Mouse (Mus musculus): ENCODE results near the gene Cbarp. TPM values are rescaled to one million over a fixed set of nuclear protein-coding genes. Genes with fewer than 3 reads are reported as not detected.

Gene Cbarp
- polyA plus RNA-seq, 1 experiment = 285 TPM

- Histone ChIP-seq H3K4me3 (ENCODE audit: insufficient read depth, low read length) (no peak overlapping the region), H3K4me1 (ENCODE audit: control insufficient read depth, insufficient read depth, low read length) (no peaks in the 10 kb centered on the region; the same call in 1 of the 2 replicates), H3K27ac (ENCODE audit: insufficient read depth, low read length) (no peak overlapping the region)
- no peak for TF ChIP-seq POLR2A (IDR thresholded peaks at IDR 0.05; ENCODE audit: extremely low read depth, insufficient read depth, low read length)
- TF ChIP-seq CTCF (IDR thresholded peaks at IDR 0.05; ENCODE audit: extremely low read depth, insufficient read depth, low read length) = no peak
Observed at GRCm38 (mm10) chr10:80105926-80106325, 34.7 kb downstream of the Cbarp start.

GRCm38 (mm10) chr10:80105460-80105859, 35.2 kb downstream of the Cbarp start, which contains the start of gene Sbno2:
TSS of gene Sbno2 (minus strand) at chr10:80105571.
- no peak within 1 kb of the TSS for H3K27ac ChIP-seq (ENCODE audit: insufficient read depth, low read length)
- no peak for TF ChIP-seq CTCF (IDR thresholded peaks at IDR 0.05; ENCODE audit: extremely low read depth, insufficient read depth, low read length)
- no peak for TF ChIP-seq POLR2A (IDR thresholded peaks at IDR 0.05; ENCODE audit: extremely low read depth, insufficient read depth, low read length)
- H3K4me3 ChIP-seq (ENCODE audit: insufficient read depth, low read length) = no peak within 1 kb of the TSS
- H3K4me1 ChIP-seq (ENCODE audit: control insufficient read depth, insufficient read depth, low read length) = no peaks in the 10 kb centered on the region; the same call in 1 of the 2 replicates

- no peak for TF ChIP-seq CTCF (IDR thresholded peaks at IDR 0.05; ENCODE audit: extremely low read depth, insufficient read depth, low read length)
Observed at GRCm38 (mm10) chr10:80104181-80104580, 36.5 kb downstream of the Cbarp start.

GRCm38 (mm10) chr10:80103032-80103431, 37.6 kb downstream of the Cbarp start:
- H3K4me1 ChIP-seq (ENCODE audit: control insufficient read depth, insufficient read depth, low read length) = no peaks in the 10 kb centered on the region; the same call in 1 of the 2 replicates
- no peak overlapping the region for H3K27ac ChIP-seq (ENCODE audit: insufficient read depth, low read length)
- no peak for TF ChIP-seq CTCF (IDR thresholded peaks at IDR 0.05; ENCODE audit: extremely low read depth, insufficient read depth, low read length)
- TF ChIP-seq POLR2A (IDR thresholded peaks at IDR 0.05; ENCODE audit: extremely low read depth, insufficient read depth, low read length) = no peak
- H3K4me3 ChIP-seq (ENCODE audit: insufficient read depth, low read length) = peak overlapping the region; percentile 98; the same call in 1 of the 2 replicates

More at GRCm38 (mm10) chr10:80104181-80104580, 36.5 kb downstream of the Cbarp start:
- Histone ChIP-seq H3K27ac (ENCODE audit: insufficient read depth, low read length) (no peak overlapping the region), H3K4me3 (ENCODE audit: insufficient read depth, low read length) (no peak overlapping the region), H3K4me1 (ENCODE audit: control insufficient read depth, insufficient read depth, low read length) (no peaks in the 10 kb centered on the region; the same call in 1 of the 2 replicates)

GRCm38 (mm10) chr10:80102216-80102915, 38.3 kb downstream of the Cbarp start:
- H3K27ac ChIP-seq (ENCODE audit: insufficient read depth, low read length) = peak overlapping the region; percentile 91
- TF ChIP-seq CTCF (IDR thresholded peaks at IDR 0.05; ENCODE audit: extremely low read depth, insufficient read depth, low read length) = no peak
- peak; percentile 68 for TF ChIP-seq POLR2A (IDR thresholded peaks at IDR 0.05; ENCODE audit: extremely low read depth, insufficient read depth, low read length)
- H3K4me3 ChIP-seq (ENCODE audit: insufficient read depth, low read length) = peak overlapping the region; percentile 98
- H3K4me1 ChIP-seq (ENCODE audit: control insufficient read depth, insufficient read depth, low read length) = no peaks in the 10 kb centered on the region; the same call in 1 of the 2 replicates

GRCm38 (mm10) chr10:80100982-80101381, 39.7 kb downstream of the Cbarp start:
- H3K4me1 ChIP-seq (ENCODE audit: control insufficient read depth, insufficient read depth, low read length) = no peaks in the 10 kb centered on the region; the same call in 1 of the 2 replicates
- no peak overlapping the region for H3K4me3 ChIP-seq (ENCODE audit: insufficient read depth, low read length)
- no peak for TF ChIP-seq POLR2A (IDR thresholded peaks at IDR 0.05; ENCODE audit: extremely low read depth, insufficient read depth, low read length)
- TF ChIP-seq CTCF (IDR thresholded peaks at IDR 0.05; ENCODE audit: extremely low read depth, insufficient read depth, low read length) = no peak
- no peak overlapping the region for H3K27ac ChIP-seq (ENCODE audit: insufficient read depth, low read length)

- no peaks in the 10 kb centered on the region; the same call in 1 of the 2 replicates for H3K4me1 ChIP-seq (ENCODE audit: control insufficient read depth, insufficient read depth, low read length)
- H3K27ac ChIP-seq (ENCODE audit: insufficient read depth, low read length) = no peak overlapping the region
- H3K4me3 ChIP-seq (ENCODE audit: insufficient read depth, low read length) = no peak overlapping the region
- TF ChIP-seq POLR2A (IDR thresholded peaks at IDR 0.05; ENCODE audit: extremely low read depth, insufficient read depth, low read length) (no peak), CTCF (IDR thresholded peaks at IDR 0.05; ENCODE audit: extremely low read depth, insufficient read depth, low read length) (no peak)
Observed at GRCm38 (mm10) chr10:80098630-80099029, 42.0 kb downstream of the Cbarp start.

GRCm38 (mm10) chr10:80097275-80097674, 43.4 kb downstream of the Cbarp start:
- Histone ChIP-seq H3K4me3 (ENCODE audit: insufficient read depth, low read length) (no peak overlapping the region), H3K4me1 (ENCODE audit: control insufficient read depth, insufficient read depth, low read length) (no peaks in the 10 kb centered on the region; the same call in 1 of the 2 replicates), H3K27ac (ENCODE audit: insufficient read depth, low read length) (no peak overlapping the region)
- TF ChIP-seq CTCF (IDR thresholded peaks at IDR 0.05; ENCODE audit: extremely low read depth, insufficient read depth, low read length) = no peak
- TF ChIP-seq POLR2A (IDR thresholded peaks at IDR 0.05; ENCODE audit: extremely low read depth, insufficient read depth, low read length) = no peak

- no peak overlapping the region for H3K4me3 ChIP-seq (ENCODE audit: insufficient read depth, low read length)
- H3K27ac ChIP-seq (ENCODE audit: insufficient read depth, low read length) = no peak overlapping the region
- no peak for TF ChIP-seq CTCF (IDR thresholded peaks at IDR 0.05; ENCODE audit: extremely low read depth, insufficient read depth, low read length)
- TF ChIP-seq POLR2A (IDR thresholded peaks at IDR 0.05; ENCODE audit: extremely low read depth, insufficient read depth, low read length) = no peak
- H3K4me1 ChIP-seq (ENCODE audit: control insufficient read depth, insufficient read depth, low read length) = no peaks in the 10 kb centered on the region
Observed at GRCm38 (mm10) chr10:80095547-80095946, 45.1 kb downstream of the Cbarp start.

- TF ChIP-seq CTCF (IDR thresholded peaks at IDR 0.05; ENCODE audit: extremely low read depth, insufficient read depth, low read length) (no peak), POLR2A (IDR thresholded peaks at IDR 0.05; ENCODE audit: extremely low read depth, insufficient read depth, low read length) (no peak)
Observed at GRCm38 (mm10) chr10:80094684-80095083, 46.0 kb downstream of the Cbarp start.

More at GRCm38 (mm10) chr10:80094684-80095083, 46.0 kb downstream of the Cbarp start:
- Histone ChIP-seq H3K4me1 (ENCODE audit: control insufficient read depth, insufficient read depth, low read length) (no peaks in the 10 kb centered on the region), H3K4me3 (ENCODE audit: insufficient read depth, low read length) (no peak overlapping the region), H3K27ac (ENCODE audit: insufficient read depth, low read length) (no peak overlapping the region)
